Mouse (Mus musculus) inflammation-experienced regulatory T-cells, adult 6 months (primary cell): ENCODE results near the gene Atxn1. TPM values are rescaled to one million over a fixed set of nuclear protein-coding genes. Genes with fewer than 3 reads are reported as not detected.

Experiments
- ATAC-seq: one replicate; pipeline ENCODE4 v1.8.0; 2017
- polyA plus RNA-seq, 3 experiments: library from polyadenylated mRNA; unstranded; fragments of 100-300 nt; shearing (Covaris generic); gene quantifications; one replicate each; pipeline ENCODE4 v1.2.1; 2017

Atxn1 gene
- polyA plus RNA-seq, 3 experiments from 2014 or later = 35.9 to 51.1 (median 39.1) TPM

- ATAC-seq = no peak
Observed at GRCm38 (mm10) chr13:45662216-45662615, 302.6 kb downstream of the Atxn1 start.

GRCm38 (mm10) chr13:45661283-45662185, 303.3 kb downstream of the Atxn1 start:
- ATAC-seq = no peak

GRCm38 (mm10) chr13:45659813-45660212, 305.0 kb downstream of the Atxn1 start:
- no peak for ATAC-seq

- no peak for ATAC-seq
Observed at GRCm38 (mm10) chr13:45658343-45658742, 306.5 kb downstream of the Atxn1 start.

GRCm38 (mm10) chr13:45657176-45657575, 307.6 kb downstream of the Atxn1 start:
- ATAC-seq = no peak

GRCm38 (mm10) chr13:45651652-45652241, 313.1 kb downstream of the Atxn1 start:
- ATAC-seq = no peak

GRCm38 (mm10) chr13:45649197-45649812, 315.5 kb downstream of the Atxn1 start:
- peak; percentile 68 for ATAC-seq

- no peak for ATAC-seq
Observed at GRCm38 (mm10) chr13:45643780-45644395, 320.9 kb downstream of the Atxn1 start.

- no peak for ATAC-seq
Observed at GRCm38 (mm10) chr13:45642913-45643312, 321.9 kb downstream of the Atxn1 start.

GRCm38 (mm10) chr13:45640431-45640830, 324.4 kb downstream of the Atxn1 start:
- no peak for ATAC-seq

- no peak for ATAC-seq
Observed at GRCm38 (mm10) chr13:45638281-45638680, 326.5 kb downstream of the Atxn1 start.

GRCm38 (mm10) chr13:45637324-45637723, 327.5 kb downstream of the Atxn1 start:
- ATAC-seq = no peak

GRCm38 (mm10) chr13:45636435-45636834, 328.4 kb downstream of the Atxn1 start:
- no peak for ATAC-seq

- ATAC-seq = no peak
Observed at GRCm38 (mm10) chr13:45633918-45634317, 330.9 kb downstream of the Atxn1 start.

- ATAC-seq = no peak
Observed at GRCm38 (mm10) chr13:45632133-45632532, 332.7 kb downstream of the Atxn1 start.

- no peak for ATAC-seq
Observed at GRCm38 (mm10) chr13:45630518-45631290, 334.1 kb downstream of the Atxn1 start.

GRCm38 (mm10) chr13:45629750-45630149, 335.1 kb downstream of the Atxn1 start:
- no peak for ATAC-seq

GRCm38 (mm10) chr13:45628341-45628740, 336.5 kb downstream of the Atxn1 start:
- ATAC-seq = no peak

- ATAC-seq = no peak
Observed at GRCm38 (mm10) chr13:45627206-45627751, 337.5 kb downstream of the Atxn1 start.

- no peak for ATAC-seq
Observed at GRCm38 (mm10) chr13:45625740-45626139, 339.1 kb downstream of the Atxn1 start.

- ATAC-seq = peak; percentile 72
Observed at GRCm38 (mm10) chr13:45623846-45624245, 341.0 kb downstream of the Atxn1 start.
